Mouse (Mus musculus): Measurements from ENCODE around the gene Cldn34c3.
"Not testable (repeated sequence)": the region's sequence is repeated elsewhere in the genome, so short reads cannot be mapped to it uniquely, and the experiment has no call there.

The Cldn34c3 gene

DNA sequence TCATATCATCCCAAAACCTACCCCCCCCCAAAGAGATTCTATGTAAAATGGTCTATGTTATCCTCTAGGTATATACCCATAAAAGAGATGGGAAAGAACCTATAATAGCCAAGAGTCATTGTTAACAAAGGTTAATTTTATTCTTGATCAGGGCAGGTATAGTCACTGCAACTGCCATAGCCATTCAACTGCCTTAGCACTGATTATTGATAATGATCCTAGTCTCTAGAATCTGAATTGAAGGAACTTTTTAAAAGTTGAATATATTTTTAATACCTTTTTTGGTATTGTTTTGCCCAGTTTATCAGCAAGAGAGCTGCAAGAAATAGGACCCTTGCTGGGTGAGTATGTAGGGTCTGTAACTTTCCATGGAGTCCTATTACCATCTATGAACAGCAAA is at the start of gene Cldn34c3:
Cldn34c3 (plus strand) TSS at position 301 of the 400 bp plus-strand sequence.
- DNase-seq: not testable (repeated sequence)
